Mouse (Mus musculus): ENCODE measurements around the gene Trim3. TPM values are rescaled to one million over a fixed set of nuclear protein-coding genes. Genes with fewer than 3 reads are reported as not detected.

Trim3 gene
- 17.6 and 30.9 TPM in 2 replicates for polyA plus RNA-seq (2012; rRNA removed)

DNA sequence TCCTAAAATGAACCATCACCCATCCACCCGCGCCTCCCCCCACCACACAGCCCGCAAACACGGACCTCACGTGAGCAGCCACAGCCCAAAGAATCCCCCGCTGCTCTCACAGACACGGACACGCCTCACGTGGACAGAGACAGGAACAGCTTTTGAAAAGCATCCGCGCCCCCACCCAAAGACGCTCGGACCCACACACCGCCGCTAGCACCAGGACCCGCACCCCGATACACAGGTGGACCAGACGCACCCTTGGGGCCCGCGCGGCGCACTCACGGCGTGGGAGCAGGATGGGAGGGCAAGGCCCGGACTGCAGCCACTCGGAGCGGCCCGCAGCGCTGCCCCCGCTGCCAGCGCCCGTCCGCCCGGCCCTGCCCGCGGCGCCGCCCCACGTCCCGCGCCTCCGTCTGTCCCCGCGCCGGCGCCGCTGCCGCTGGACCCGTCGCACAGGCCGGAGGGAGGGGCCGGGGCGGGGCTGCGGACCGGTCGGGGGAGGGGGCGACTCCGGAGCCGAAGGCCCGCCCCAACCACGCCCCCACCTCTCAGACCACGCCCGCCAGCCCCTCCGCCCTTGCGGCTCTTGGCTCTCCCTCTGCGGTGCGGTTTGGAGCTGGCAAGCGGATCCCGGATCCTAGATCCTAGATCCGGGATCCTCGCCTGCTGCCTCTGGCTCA, at the start of gene Trim3:
Gene Trim3 (minus strand): TSS at position 445 of the 674 bp plus-strand sequence.

DNA sequence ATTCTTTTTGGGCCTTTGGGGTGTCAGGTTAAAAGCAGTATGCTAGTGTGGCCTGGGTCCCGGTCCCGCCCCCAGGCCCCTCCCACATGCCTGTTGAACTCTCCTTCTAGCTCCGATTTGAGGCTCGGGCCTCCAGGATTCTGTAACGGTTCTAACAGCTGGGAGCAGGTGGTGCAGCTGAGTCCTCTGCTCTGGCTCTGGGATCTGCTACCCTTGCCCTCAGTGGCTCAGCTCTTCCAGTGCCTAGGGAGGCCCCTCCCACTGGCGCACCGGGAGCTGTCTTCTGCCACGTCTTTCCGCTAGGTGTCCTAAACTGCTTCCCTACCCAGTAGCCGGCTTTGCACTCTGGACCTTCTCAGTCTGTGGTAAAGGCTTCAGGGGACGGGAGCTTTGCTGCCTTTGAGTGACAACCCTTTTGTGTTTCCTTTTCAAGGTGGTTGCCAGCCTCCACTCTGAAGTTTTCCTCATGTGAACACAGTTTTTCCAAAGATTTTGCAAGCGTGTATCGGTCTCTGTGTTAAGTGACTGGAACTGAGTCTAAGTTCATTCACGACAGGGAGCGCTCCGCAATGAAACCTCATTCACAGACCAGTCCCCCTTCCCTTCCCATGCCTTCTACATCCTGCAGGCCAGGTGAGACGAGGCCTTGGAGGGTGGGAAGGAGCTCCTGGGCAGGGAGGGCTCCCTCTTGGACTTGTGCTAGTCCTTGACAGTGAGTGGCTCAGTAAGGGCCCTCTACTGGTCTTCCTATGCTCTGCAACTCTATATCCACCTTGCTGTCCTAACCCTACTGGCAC, 17.5 kb upstream of the Trim3 start, which contains the start of gene Dnhd1:
Gene Dnhd1 (plus strand): TSS at position 189 of the 797 bp plus-strand sequence.

DNA sequence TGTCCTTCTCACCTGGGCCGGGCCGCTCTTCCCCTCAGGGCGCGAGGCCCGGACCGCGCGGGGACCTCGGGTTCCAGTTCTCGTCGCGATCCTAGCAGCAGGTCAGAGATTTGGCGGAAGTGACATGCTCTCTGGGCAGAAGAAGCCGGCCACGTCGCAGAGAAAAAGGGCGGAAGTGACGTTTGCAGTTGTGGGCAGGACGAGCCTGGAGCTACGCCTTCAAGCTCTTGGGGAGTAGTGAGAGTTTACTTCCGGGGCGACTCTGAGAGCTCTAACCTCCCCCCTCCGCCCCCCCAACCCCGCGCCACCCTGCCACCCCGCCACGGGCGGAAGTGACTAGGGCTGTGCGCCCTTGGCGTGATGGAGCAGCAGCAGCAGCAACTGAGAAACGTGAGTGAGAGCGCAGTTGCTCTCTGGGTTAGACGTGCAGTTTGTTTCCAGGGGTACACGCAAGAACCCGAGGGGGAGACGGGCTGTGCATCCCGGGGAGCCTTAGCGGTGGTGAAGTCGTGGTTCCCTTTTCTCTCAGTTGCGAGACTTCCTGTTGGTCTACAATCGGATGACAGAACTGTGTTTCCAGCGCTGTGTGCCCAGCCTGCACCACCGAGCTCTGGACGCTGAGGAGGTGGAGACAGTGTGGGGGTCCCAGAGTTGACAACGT, 7.0 kb upstream of the Trim3 start, which contains the start of the genes Arfip2 and Gm45799:
Gene Arfip2 (minus strand): TSS at position 184 of the 661 bp plus-strand sequence.
Gene Gm45799 (plus strand): TSS at position 320 of the 661 bp plus-strand sequence.

DNA sequence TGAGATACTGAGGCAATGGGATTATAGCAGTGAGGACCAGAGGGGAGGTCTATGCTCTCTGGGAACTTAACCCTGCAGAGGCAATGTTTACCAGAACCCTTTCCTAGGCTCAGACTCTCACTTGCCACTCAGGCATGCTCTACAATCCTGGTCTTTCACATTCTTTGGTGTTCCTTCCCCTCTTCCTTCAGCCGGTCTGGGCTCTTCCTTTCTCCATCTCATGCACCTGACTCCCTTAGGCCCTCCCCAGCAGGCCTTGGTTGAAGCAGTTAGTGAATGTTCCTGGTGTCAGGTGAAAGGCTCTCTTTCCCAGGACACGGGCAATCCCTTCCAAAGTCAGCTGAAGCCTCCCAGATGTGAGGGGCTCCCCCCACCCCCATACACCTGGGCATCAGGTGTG, 6.4 kb upstream of the Trim3 start, which contains the start of gene Timm10b:
Gene Timm10b (plus strand): TSS at position 301 of the 400 bp plus-strand sequence.

DNA sequence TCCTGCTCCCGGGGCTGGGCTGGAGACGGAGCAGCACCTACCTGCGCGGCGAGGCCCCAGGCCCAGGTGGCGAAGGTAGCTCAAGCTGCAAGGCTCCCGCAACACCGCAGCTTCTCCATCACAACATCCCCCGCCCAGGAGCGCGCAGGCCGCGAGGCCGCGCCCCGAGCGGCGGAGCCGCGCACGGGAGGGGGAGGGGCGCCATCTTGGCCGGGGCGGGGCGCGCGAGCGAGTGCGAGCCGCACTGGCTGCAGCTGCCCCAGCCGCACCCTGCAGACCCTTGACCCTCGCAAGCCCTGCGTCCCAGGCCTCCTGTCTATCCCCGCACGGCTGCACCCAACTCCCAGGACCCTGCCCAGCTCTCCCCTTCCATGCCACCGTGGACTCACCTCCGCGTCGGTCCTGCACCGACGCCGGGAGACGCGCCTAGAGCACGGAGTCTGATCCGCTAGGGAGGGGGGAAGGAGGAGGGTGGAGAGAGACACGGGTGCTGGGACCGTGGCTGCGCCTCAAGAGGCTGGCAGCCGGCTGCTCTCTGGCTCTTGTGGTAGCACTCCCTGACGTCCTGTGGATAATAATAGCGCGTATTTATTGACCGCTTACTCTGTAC, 52.2 kb downstream of the Trim3 start, which contains the start of gene Apbb1:
Gene Apbb1 (minus strand): TSS at position 560 of the 610 bp plus-strand sequence.

Other genes starting within 250 kb of the Trim3 start
- 23.6 and 28.1 TPM in 2 replicates for gene Fam160a2, start 233.5 kb downstream of the Trim3 start, polyA plus RNA-seq (2012; rRNA removed)
- gene Cnga4, start 229.0 kb downstream of the Trim3 start, polyA plus RNA-seq (2012; rRNA removed): 0.05 and 0.08 TPM in 2 replicates
- gene Cckbr, start 207.8 kb downstream of the Trim3 start, polyA plus RNA-seq (2012; rRNA removed): 3.0 and 3.6 TPM in 2 replicates
- 51.6 and 102 TPM in 2 replicates for gene Cavin3, start 151.3 kb downstream of the Trim3 start, polyA plus RNA-seq (2012; rRNA removed)
- gene Smpd1, start 79.2 kb downstream of the Trim3 start, polyA plus RNA-seq (2012; rRNA removed): 45.5 and 63.9 TPM in 2 replicates
- 35.3 and 39.9 TPM in 2 replicates for gene Apbb1, start 51.9 kb downstream of the Trim3 start, polyA plus RNA-seq (2012; rRNA removed)
- gene Hpx, start 33.4 kb downstream of the Trim3 start, polyA plus RNA-seq (2012; rRNA removed): 0.58 and 1.5 TPM in 2 replicates
- gene Timm10b, start 6.5 kb upstream of the Trim3 start, polyA plus RNA-seq (2012; rRNA removed): 64.7 and 105 TPM in 2 replicates
- gene Arfip2, start 6.8 kb upstream of the Trim3 start, polyA plus RNA-seq (2012; rRNA removed): 39.1 and 41.6 TPM in 2 replicates
- gene Gm45799, start 7.0 kb upstream of the Trim3 start, polyA plus RNA-seq (2012; rRNA removed): 277 and 457 TPM in 2 replicates
- 0.15 and 0.43 TPM in 2 replicates for gene Dnhd1, start 17.3 kb upstream of the Trim3 start, polyA plus RNA-seq (2012; rRNA removed)
- gene Ilk, start 103.0 kb upstream of the Trim3 start, polyA plus RNA-seq (2012; rRNA removed): 58.7 and 59.1 TPM in 2 replicates
- gene Rrp8, start 103.8 kb upstream of the Trim3 start, polyA plus RNA-seq (2012; rRNA removed): 2.7 and 2.9 TPM in 2 replicates
- 248 and 466 TPM in 2 replicates for gene Taf10, start 110.8 kb upstream of the Trim3 start, polyA plus RNA-seq (2012; rRNA removed)
- 51.2 and 91.5 TPM in 2 replicates for gene Tpp1, start 118.7 kb upstream of the Trim3 start, polyA plus RNA-seq (2012; rRNA removed)
- 3.3 and 3.4 TPM in 2 replicates for gene Dchs1, start 154.1 kb upstream of the Trim3 start, polyA plus RNA-seq (2012; rRNA removed)
- 111 and 124 TPM in 2 replicates for gene Mrpl17, start 177.5 kb upstream of the Trim3 start, polyA plus RNA-seq (2012; rRNA removed)

Measured in stomach, adult 2 months (tissue).